Mouse (Mus musculus) C2C12 (cell line): Measurements from ENCODE around the gene Gm20388.

ENCODE experiments used
- CTCF ChIP-seq: IDR thresholded peaks from one replicate; pipeline ENCODE4 v1.5.1; 2011; ENCODE audit not compliant: control insufficient read depth, insufficient read depth, insufficient read length
- MAX ChIP-seq: IDR thresholded peaks from one replicate; pipeline ENCODE4 v1.6.1; 2011; ENCODE audit warnings: mild to moderate bottlenecking, control low read depth
- MYOD1 ChIP-seq: IDR thresholded peaks from one replicate; pipeline ENCODE4 v1.6.1; 2011; ENCODE audit warnings: low read depth; ENCODE audit not compliant: control insufficient read depth, insufficient read length
- MYOG ChIP-seq: IDR thresholded peaks from one replicate; pipeline ENCODE4 v1.6.1; 2011; ENCODE audit not compliant: control insufficient read depth, insufficient read length; ENCODE audit errors: extremely low read depth
- USF1 ChIP-seq: IDR thresholded peaks from one replicate; pipeline ENCODE4 v1.6.1; 2011; ENCODE audit warnings: low read depth, mild to moderate bottlenecking, control low read depth, moderate library complexity

GRCm38 (mm10) chr8:122678061-122678895 is 2767.6 kb downstream of the Gm20388 start:
- TF ChIP-seq CTCF (peak; percentile 93), USF1 (no peak), MAX (no peak), MYOD1 (no peak), MYOG (no peak)
